Mouse (Mus musculus) myocyte (in vitro differentiated cells): ENCODE measurements around the gene Cdk2ap2.

ENCODE experiments used
- CEBPB ChIP-seq: IDR thresholded peaks from 2 replicates; pipeline ENCODE4 v1.6.1; 2011; ENCODE audit warnings: mild to moderate bottlenecking, moderate library complexity; ENCODE audit not compliant: poor library complexity, insufficient read depth, severe bottlenecking
- E2F4 ChIP-seq: IDR thresholded peaks from one replicate; pipeline ENCODE4 v1.6.1; 2011; ENCODE audit warnings: mild to moderate bottlenecking, control low read depth, moderate library complexity; ENCODE audit not compliant: insufficient read depth
- MAX ChIP-seq: IDR thresholded peaks from one replicate; pipeline ENCODE4 v1.6.1; 2011; ENCODE audit warnings: low read depth, mild to moderate bottlenecking, control low read depth
- MYOD1 ChIP-seq, 3 experiments: IDR thresholded peaks; one replicate each; pipeline ENCODE4 v1.6.1; 2011; ENCODE audit warnings: control low read depth in 2 of 3, low read depth in 2 of 3, mild to moderate bottlenecking in 2 of 3, moderate library complexity in 1 of 3; ENCODE audit not compliant: insufficient read length in 2 of 3, control insufficient read depth in 1 of 3
- MYOG ChIP-seq, 3 experiments: IDR thresholded peaks; one replicate each; pipeline ENCODE4 v1.6.1; 2011; ENCODE audit warnings: control low read depth in 2 of 3, low read depth in 2 of 3, mild to moderate bottlenecking in 2 of 3; ENCODE audit not compliant: insufficient read length in 2 of 3, control insufficient read depth in 1 of 3, insufficient read depth in 1 of 3
- POLR2A ChIP-seq: IDR thresholded peaks from one replicate; pipeline ENCODE4 v1.6.1; 2011; ENCODE audit warnings: low read depth, mild to moderate bottlenecking, control low read depth, moderate library complexity; ENCODE audit not compliant: insufficient read length
- POLR2AphosphoS2 ChIP-seq: IDR thresholded peaks from one replicate; pipeline ENCODE4 v1.6.1; 2011; ENCODE audit warnings: low read depth, control low read depth; ENCODE audit not compliant: insufficient read length
- REST ChIP-seq: IDR thresholded peaks from one replicate; pipeline ENCODE4 v1.6.1; 2011; ENCODE audit warnings: mild to moderate bottlenecking, control low read depth, moderate library complexity; ENCODE audit not compliant: insufficient read depth, insufficient read length
- SRF ChIP-seq: IDR thresholded peaks from one replicate; pipeline ENCODE4 v1.6.1; 2011; ENCODE audit warnings: low read depth; ENCODE audit not compliant: control insufficient read depth, insufficient read length
- TCF12 ChIP-seq: IDR thresholded peaks from one replicate; pipeline ENCODE4 v1.6.1; 2011; ENCODE audit warnings: mild to moderate bottlenecking, control low read depth; ENCODE audit not compliant: poor library complexity, insufficient read depth, severe bottlenecking
- TCF3 ChIP-seq: IDR thresholded peaks from one replicate; pipeline ENCODE4 v1.6.1; 2011; ENCODE audit warnings: low read depth, control low read depth; ENCODE audit not compliant: insufficient read length
- USF1 ChIP-seq: IDR thresholded peaks from one replicate; pipeline ENCODE4 v1.6.1; 2011; ENCODE audit warnings: low read depth, mild to moderate bottlenecking, control low read depth, moderate library complexity

- TF ChIP-seq POLR2A (no peak), TCF12 (no peak), POLR2AphosphoS2 (no peak), E2F4 (no peak), MAX (no peak), MYOD1 (IDR thresholded peaks at IDR 0.05; ENCODE audit: control insufficient read depth in 1 of 3, insufficient read length in 2 of 3, low read depth in 2 of 3) (no peak), USF1 (no peak), REST (no peak), MYOG (IDR thresholded peaks at IDR 0.05; ENCODE audit: control insufficient read depth in 1 of 3, insufficient read depth in 1 of 3, insufficient read length in 2 of 3, low read depth in 2 of 3) (no peak), TCF3 (no peak), SRF (no peak), CEBPB (no peak)
These were observed 42.4 kb upstream of the Cdk2ap2 start for GRCm38 (mm10) chr19:4054613-4055012.
